Mouse (Mus musculus) kidney, adult 9 months (tissue): ENCODE data around the gene Srp9.
"Not testable (repeated sequence)": the region's sequence is repeated elsewhere in the genome, so short reads cannot be mapped to it uniquely, and the experiment has no call there.

Experiments used
- DNase-seq: peaks from one replicate; pipeline ENCODE4 v3.0.0; 2022

Srp9 gene

DNA sequence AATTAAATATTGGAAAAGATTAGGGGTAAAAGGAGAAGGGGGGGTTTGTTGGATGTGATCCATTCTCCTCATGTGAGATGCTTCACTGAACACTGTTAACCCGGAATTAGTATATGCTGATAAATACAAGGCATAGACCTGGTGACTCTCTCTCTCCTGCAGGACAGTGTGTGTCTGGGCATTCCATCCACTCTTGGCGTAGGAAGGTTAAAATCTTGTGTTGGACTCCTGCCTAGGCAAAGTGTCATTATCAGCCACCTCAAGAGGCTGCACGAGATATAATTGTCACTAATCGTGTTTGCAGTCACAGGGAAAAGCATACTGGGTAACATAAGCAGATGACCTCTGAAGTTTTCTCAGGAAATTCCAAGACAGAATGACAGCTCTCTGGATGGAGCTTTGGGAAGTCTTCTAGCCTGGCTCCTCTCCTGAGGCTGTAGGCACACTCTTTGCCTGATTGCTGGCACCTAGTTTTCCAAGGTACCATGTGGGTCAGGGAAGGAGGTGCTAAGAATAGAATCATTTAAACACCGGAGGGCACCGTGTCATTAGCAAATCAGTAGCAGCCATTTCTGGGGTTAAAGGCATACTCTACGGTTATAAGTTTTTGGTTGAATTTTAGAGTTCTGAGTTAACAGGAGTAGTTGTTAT lies 24.5 kb downstream of the Srp9 start:
- DNase-seq: no peak

DNA sequence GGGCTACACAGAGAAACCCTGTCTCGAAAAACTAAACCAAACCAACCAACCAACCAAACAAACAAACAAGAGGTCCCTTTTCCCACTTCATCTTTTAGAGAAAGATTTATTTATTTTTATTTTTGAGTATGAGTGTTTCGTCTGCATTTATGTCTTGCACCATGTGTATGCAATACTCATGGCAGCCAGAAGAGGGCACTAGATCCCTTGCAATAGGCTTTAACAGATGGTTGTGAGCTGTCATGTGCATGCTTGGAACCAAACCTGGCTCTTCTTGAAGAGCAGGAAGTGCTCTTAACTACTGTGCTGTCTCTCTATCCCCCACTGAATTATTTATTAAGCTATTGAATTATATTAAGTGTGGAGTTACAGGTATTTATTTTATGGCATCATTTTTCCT lies 25.4 kb downstream of the Srp9 start:
- peak; percentile 35 for DNase-seq

DNA sequence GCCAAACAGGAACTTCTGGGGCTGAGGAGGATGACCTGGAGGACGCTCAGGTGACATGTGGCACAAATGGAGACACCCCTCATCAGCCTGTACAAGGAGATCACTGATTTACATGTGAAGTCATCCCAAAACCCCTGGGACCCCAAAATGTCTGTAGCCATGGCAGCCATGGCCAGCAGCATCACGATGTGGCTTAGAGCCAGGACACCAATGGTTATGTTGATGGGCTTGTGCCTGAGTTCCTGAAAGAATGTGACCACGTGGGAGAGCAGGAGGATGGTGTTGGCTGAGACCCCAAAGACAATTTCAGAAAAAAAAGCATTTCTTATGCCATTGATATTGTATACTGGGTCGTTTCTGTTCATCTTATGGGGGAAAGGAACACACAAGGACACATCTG lies 33.2 kb downstream of the Srp9 start:
- DNase-seq: no peak

DNA sequence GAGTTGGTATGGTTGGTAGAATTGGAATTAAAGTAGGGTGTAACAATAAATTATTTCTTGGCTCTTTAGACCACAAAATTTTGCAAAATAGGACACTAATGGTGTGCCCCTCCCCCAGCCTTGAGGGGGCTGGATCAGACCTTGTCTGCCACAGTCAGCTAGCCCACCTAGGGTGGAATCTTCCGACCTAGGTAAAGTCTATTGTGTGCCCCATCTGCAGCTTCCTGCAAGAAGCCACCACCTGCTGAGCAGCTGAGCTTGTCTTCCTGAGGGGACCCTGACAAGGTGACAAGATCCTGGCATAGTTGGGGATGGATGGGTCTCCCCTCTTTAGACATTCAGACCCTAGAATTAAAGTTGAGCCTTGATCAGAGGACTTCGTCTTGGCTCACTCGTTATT lies 35.0 kb downstream of the Srp9 start:
- no peak for DNase-seq

DNA sequence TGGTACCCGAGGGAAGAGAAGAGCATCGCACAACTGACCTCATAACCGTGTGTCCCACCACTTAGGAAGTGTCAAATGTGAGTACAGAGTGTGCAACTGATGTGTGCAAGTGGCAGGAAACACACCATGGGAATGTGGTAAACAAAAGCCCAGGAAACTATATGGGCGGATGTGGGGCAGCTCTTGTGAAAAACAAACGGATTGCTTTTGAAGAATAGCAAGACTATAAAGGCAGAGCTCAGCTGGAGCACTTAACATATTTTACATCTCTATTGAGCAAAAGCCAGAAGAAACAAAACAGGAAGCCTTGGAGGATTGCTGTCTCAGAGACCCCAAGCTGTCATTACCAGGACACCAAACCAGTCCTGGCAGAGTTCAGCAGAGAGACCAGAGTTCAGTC lies 38.4 kb downstream of the Srp9 start:
- no peak for DNase-seq

- DNase-seq: no peak
Observed at GRCm38 (mm10) chr1:182164386-182164785, 39.8 kb downstream of the Srp9 start, which contains the start of gene Vmn1r1. TSS of gene Vmn1r1 (minus strand) at chr1:182164486.

DNA sequence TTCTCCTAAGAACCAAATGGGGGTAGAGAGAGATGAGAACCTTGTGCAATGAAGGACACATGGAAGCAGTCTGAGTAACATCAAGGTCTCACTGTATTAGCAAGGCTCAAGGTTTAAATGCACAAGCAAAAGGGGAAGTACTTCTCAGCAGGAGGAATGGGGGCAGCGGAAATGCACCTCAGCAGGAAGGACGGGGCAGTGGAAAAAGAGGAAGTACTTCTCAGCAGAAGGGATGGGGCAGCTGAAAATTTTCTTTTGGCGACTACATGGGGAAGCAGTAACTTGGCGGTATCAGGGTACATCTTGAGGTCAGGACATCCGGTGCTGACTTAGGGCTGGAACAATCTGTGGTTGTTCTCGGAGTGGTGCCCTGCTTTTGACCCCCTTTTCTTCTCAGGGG lies 45.7 kb downstream of the Srp9 start:
- not testable (repeated sequence) for DNase-seq

GRCm38 (mm10) chr1:182176985-182177384 lies 52.4 kb downstream of the Srp9 start:
- not testable (repeated sequence) for DNase-seq

DNA sequence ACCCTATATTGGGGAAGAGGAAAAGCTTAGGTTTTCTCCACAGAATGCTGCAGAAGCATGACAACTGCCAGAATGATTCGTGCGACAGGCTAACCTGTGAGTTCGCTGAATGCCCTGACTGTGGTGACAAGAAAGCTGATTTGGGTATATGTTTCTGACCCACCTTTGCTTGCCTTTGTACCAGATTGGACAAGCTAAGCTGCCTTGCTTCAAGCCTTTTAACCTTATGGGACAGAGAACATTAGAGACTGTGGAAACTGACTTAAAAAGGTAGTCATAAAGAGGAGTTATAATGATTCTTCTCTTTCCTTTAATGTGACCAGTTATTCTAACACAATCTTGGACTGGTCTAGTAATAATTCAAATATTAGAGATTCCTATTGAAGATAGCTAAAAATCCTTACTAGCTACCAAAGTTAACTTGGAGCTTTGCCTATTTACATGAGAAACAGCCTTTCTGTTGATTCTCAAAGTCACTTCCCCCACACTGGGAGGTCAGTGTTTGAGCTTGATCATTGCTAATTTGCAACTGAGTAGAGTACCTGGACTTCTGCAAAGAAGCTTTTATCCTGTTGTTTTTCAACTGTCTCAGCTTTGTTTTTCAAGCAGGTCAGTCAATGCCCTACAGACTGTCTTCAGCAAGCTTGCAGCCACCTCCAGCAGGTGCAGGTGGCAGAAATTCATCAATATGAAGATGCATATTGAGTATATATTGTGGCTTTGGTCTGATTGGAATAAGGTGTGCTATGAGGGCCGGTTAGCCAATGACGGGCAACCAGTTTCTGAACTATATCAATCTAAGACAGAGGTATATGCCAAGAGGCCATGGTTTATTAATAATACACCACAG lies 57.1 kb downstream of the Srp9 start:
- DNase-seq: no peak
